Mouse (Mus musculus): Measurements from ENCODE around the gene Rcan2.
A peak's percentile ranks its signal among the peaks of the same experiment; 100 is the strongest.

DNA sequence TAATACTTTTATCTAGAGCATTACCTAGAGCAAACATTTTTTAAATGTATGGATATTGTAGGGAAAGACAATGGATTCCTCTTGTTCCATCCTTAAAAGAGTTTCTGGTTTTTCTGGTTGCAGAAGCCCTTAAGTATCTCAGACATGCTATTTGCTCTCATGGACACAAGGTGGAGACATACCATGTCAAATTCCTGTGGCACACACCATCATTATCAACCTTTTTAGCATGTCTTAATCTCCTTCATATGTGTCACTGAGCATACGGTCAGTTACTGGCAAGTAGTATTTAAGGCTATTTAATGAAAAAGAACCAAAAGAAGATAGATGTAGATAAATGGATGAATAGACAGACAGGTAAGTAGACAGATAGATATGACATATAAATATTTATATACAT is 81.9 kb downstream of the Rcan2 start:
- no peak for TF ChIP-seq EP300 (IDR thresholded peaks at IDR 0.05; ENCODE audit: low read depth)
- peak; percentile 77 for TF ChIP-seq CTCF (IDR thresholded peaks at IDR 0.05; ENCODE audit: low read depth)
